Mouse (Mus musculus) liver, embryonic 13.5 days (tissue): ENCODE results near the gene Ecm1. TPM values are rescaled to one million over a fixed set of nuclear protein-coding genes. Genes with fewer than 3 reads are reported as not detected.
A peak's percentile ranks its signal among the peaks of the same experiment; 100 is the strongest.

Source experiments
- ATAC-seq: fragments of 200-750 bp; cut with Nextera tagmentation; 2 replicates; pipeline ENCODE4 v1.8.0; 2017; ENCODE audit warnings: low read depth, mild to moderate bottlenecking, moderate number of reproducible peaks, moderate library complexity
- DNase-seq: peaks from one replicate; pipeline ENCODE4 v3.0.0; 2022
- H3K27ac ChIP-seq: fragments of 300-500 bp; sonication (generic); 2 replicates; pipeline ENCODE4 v1.5.1; 2015; ENCODE audit warnings: moderate library complexity, mild to moderate bottlenecking, inconsistent platforms
- H3K27me3 ChIP-seq: fragments of 300-500 bp; sonication (generic); 2 replicates; pipeline ENCODE4 v1.6.1; 2015; ENCODE audit warnings: mild to moderate bottlenecking, inconsistent platforms
- H3K36me3 ChIP-seq: fragments of 300-500 bp; sonication (generic); 2 replicates; pipeline ENCODE4 v1.6.1; 2015; ENCODE audit warnings: mild to moderate bottlenecking, inconsistent platforms
- H3K4me1 ChIP-seq: fragments of 300-500 bp; sonication (generic); replicated peaks from 2 replicates; pipeline ENCODE4 v1.6.1; 2015; ENCODE audit warnings: inconsistent platforms
- H3K4me2 ChIP-seq: fragments of 300-500 bp; sonication (generic); 2 replicates; pipeline ENCODE4 v1.6.1; 2015; ENCODE audit warnings: inconsistent platforms, mild to moderate bottlenecking, moderate library complexity
- H3K4me3 ChIP-seq: fragments of 300-500 bp; sonication (generic); replicated peaks from 2 replicates; pipeline ENCODE4 v1.5.1; 2015; ENCODE audit warnings: mild to moderate bottlenecking, inconsistent platforms
- H3K9ac ChIP-seq: fragments of 300-500 bp; sonication (generic); 2 replicates; pipeline ENCODE4 v1.6.1; 2015; ENCODE audit warnings: mild to moderate bottlenecking, inconsistent platforms
- H3K9me3 ChIP-seq: fragments of 300-500 bp; sonication (generic); replicated peaks from 2 replicates; pipeline ENCODE4 v1.6.1; 2016; ENCODE audit warnings: inconsistent platforms
- WGBS: fragments of 180-500 bp; shearing (Covaris S2); methylation state at CpG from one replicate; pipeline ENCODE4 v1.1.7; 2015; ENCODE audit not compliant: insufficient replicate concordance; 5-methylcytosine and 5-hydroxymethylcytosine counted together
- polyA plus RNA-seq: library from polyadenylated mRNA; unstranded; fragments of >200 nt; fragmentation: Nextera tagmentation; extraction: Ambion mirVana; gene quantifications from 2 replicates; pipeline ENCODE4 v1.2.1, GENCODE M21; 2015

Gene Ecm1
- polyA plus RNA-seq: 9.8 and 10.7 TPM in 2 replicates

DNA sequence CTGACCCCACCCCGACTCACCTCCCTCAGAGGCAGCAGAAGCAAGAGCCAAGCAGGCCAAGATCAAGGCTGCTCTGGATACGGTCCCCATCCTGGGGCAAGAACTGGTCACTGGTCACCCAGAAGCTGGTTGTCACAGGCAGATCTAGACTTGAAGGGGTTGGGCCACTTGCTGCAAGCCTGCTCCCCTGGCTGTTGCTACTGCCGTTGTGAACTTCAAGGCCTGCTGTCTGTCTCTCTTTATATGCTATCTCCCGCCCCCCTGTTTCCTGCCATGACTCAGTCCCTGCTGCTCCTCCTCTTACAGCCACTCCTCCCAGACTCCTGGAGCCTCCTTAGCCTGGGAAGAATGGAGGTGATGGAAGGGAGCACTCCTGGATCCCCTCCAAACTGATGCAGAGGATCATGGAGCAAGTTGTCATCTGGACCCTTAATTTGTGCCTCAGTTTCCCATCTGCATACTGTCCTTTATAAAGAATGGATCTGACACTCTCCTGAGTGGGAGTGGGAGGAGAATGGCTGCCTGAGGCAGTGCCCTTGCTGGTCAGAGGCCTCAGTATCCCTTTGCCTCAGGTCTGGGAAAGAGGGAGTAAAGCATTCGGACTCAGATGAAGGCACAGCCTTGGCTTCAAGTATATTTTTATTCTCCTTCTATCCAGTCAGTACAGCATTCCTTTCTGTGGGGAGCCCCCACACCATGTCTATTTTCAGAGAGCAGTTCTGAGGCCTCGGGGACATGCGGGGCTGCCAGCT lies at the start of gene Ecm1:
Ecm1 (minus strand) TSS at position 217 of the 752 bp plus-strand sequence.
- 44% methylated on average over 7 of the region's 7 CpGs for WGBS
- Histone ChIP-seq H3K4me2 (peak within 1 kb of the TSS; percentile 27), H3K27ac (peak within 1 kb of the TSS; percentile 73), H3K4me1 (peaks cover 46% of the 10 kb centered on the region), H3K9me3 (no peaks in the 10 kb centered on the region), H3K9ac (no peak within 1 kb of the TSS; the same call in 1 of the 2 replicates), H3K27me3 (no peaks in the 10 kb centered on the region), H3K4me3 (no peak within 1 kb of the TSS), H3K36me3 (peaks cover 79% of the 10 kb centered on the region)
- 0 out of 2 replicates have a peak, but pooled peaks have one; percentile 19 for ATAC-seq
- DNase-seq: no peak

DNA sequence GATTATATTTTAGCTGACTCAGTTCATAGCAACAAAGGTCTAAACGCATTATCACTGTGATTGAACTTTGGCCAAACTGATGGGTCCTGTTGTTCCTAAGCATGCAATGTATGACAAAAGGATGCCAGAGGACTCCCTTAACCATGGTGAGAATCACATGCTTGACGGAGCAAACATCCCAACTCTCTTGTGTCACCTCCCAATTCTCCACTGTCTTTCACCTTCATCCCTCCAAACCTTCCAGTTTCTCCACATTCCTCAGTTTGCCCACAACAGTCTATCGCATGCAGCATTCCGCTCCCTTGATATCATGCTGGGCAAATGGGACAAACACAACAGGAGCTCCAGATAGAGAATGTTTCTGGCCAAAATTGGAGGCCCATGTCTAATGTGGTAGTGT lies 46.1 kb upstream of the Ecm1 start:
- Histone ChIP-seq H3K4me2 (no peak overlapping the region), H3K4me1 (no peaks in the 10 kb centered on the region), H3K27me3 (no peaks in the 10 kb centered on the region), H3K9me3 (no peaks in the 10 kb centered on the region), H3K9ac (no peak overlapping the region), H3K4me3 (no peak overlapping the region), H3K27ac (no peak overlapping the region), H3K36me3 (peaks cover 65% of the 10 kb centered on the region)
- ATAC-seq (no peak), DNase-seq (no peak)
- 91% methylated on average over 4 of the region's 4 CpGs for WGBS

DNA sequence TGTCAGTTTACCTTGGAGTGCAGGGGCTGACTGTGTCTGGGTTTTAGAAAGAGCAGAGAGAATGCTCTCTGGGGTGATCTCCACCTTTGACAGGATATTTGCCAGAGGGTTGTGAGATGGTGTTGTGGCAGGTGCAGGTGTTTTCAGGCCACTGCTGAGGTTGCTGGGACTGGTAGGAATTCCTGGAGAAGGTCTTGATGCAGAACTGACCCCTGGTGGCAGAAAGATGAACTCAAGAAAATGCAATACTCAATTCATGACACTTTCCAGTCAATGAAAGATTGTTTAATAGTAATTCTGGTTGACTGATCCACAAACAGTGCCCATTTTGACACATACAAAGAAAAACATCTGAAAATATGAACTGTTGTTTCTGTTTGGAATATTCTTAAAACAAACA lies 32.6 kb upstream of the Ecm1 start:
- Histone ChIP-seq H3K36me3 (peaks cover 57% of the 10 kb centered on the region), H3K4me2 (no peak overlapping the region), H3K9me3 (no peaks in the 10 kb centered on the region), H3K4me3 (no peak overlapping the region), H3K27me3 (no peaks in the 10 kb centered on the region), H3K9ac (no peak overlapping the region), H3K27ac (no peak overlapping the region), H3K4me1 (peaks cover 4% of the 10 kb centered on the region)
- DNase-seq: no peak
- no peak for ATAC-seq

DNA sequence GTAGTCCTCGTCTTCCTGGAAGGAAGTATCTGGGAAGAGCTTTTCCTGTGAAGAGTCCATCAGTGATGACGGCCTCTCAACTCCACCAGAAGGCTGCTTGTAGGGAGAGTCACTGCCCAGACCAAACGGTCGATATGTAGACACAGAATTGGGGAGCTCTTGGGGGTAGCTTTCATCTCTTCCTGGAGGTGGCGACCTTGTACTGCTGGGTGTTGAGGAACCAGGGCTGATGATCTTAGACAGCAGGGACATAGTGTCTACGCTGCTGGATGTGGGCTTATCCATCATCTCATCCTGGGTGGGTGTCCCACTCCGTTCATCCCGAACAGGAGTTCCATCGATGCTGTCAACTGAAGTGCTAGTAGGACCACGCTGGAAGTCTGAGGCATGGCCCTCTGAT lies 26.2 kb upstream of the Ecm1 start:
- Histone ChIP-seq H3K4me1 (no peaks in the 10 kb centered on the region), H3K9me3 (no peaks in the 10 kb centered on the region), H3K27me3 (no peaks in the 10 kb centered on the region)

DNA sequence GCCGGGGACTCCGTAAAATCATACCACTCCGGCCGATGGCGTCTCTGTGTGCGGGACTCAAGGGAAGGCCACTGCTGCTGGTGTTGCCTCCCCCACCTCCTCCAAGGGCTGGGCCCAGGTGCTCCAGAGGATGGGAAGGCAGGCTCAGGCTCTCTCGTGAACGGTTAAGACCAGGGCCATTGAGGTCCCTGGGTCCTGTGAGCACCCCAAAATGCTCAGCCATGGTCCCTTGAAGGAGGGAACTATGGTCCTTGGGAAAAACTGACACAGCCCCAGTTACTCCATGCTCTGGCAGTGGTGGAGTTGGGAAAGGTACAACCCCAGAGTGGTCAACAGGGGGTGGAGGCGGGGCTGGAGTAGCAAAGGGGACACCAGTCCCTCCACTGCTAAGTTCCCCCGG lies 24.4 kb upstream of the Ecm1 start:
- no peaks in the 10 kb centered on the region for H3K4me1 ChIP-seq
- 85% methylated on average over 10 of the region's 10 CpGs for WGBS

More for the DNA sequence above, 26.2 kb upstream of the Ecm1 start:
- no peak for ATAC-seq
- no peak for DNase-seq
- peaks cover 50% of the 10 kb centered on the region for H3K36me3 ChIP-seq
- 81% methylated on average over 10 of the region's 10 CpGs for WGBS
- H3K9ac ChIP-seq: no peak overlapping the region
- no peak overlapping the region for H3K4me3 ChIP-seq
- no peak overlapping the region for H3K27ac ChIP-seq
- H3K4me2 ChIP-seq: no peak overlapping the region

DNA sequence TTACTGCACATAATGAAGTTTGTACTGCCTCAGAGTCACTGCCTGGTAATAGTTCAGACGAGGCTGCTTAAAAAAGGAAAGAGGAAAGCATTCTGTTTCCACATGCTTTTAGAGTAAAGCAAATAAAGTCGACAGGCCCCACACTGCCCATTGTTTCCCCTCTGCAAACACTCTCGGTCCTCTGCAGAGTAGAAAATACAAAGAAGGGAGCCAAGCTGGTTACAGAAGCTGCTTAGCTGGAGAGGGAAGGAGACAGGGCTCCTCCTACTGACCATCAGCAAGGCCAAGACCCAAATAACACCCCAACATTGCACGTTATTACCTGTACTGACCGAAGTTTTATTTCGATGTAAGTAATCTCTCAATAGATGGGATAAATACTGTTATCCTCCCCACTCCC lies 23.6 kb upstream of the Ecm1 start:
- no peak for ATAC-seq
- no peak overlapping the region for H3K9ac ChIP-seq
- DNase-seq: no peak
- no peak overlapping the region for H3K27ac ChIP-seq
- no peak overlapping the region for H3K4me2 ChIP-seq
- H3K9me3 ChIP-seq: no peaks in the 10 kb centered on the region
- H3K27me3 ChIP-seq: no peaks in the 10 kb centered on the region
- WGBS: 69% methylated on average over 6 of the region's 6 CpGs
- peaks cover 38% of the 10 kb centered on the region for H3K36me3 ChIP-seq
- H3K4me3 ChIP-seq: no peak overlapping the region
- no peaks in the 10 kb centered on the region for H3K4me1 ChIP-seq

More for the DNA sequence above, 24.4 kb upstream of the Ecm1 start:
- Histone ChIP-seq H3K9me3 (no peaks in the 10 kb centered on the region), H3K4me2 (no peak overlapping the region), H3K27me3 (no peaks in the 10 kb centered on the region), H3K27ac (no peak overlapping the region), H3K9ac (no peak overlapping the region), H3K36me3 (peaks cover 41% of the 10 kb centered on the region), H3K4me3 (no peak overlapping the region)
- ATAC-seq (no peak), DNase-seq (no peak)

DNA sequence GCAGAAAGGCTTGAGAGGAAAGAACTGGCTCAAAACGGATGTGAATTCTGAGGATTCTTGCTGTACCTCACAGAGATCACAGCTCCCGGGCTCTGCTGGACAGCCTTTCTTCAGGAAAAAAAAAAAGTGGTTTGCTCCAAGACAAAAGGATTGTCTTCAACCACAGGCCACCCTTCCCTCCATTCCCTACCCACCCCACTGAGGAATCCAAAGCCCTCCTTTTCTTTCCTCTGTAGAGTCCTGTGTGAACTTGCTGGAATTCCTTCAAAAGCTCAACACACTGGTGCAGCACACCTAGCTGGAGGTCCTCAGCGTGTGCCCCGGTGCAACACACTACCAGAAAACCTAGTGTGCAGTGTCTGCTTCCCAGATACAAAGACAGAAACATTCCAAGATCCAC lies 22.4 kb upstream of the Ecm1 start:
- Histone ChIP-seq H3K4me1 (no peaks in the 10 kb centered on the region), H3K27me3 (no peaks in the 10 kb centered on the region), H3K9me3 (no peaks in the 10 kb centered on the region), H3K9ac (no peak overlapping the region), H3K27ac (no peak overlapping the region), H3K36me3 (peaks cover 31% of the 10 kb centered on the region), H3K4me2 (no peak overlapping the region), H3K4me3 (no peak overlapping the region)
- 68% methylated on average over 4 of the region's 4 CpGs for WGBS
- no peak for ATAC-seq
- no peak for DNase-seq

DNA sequence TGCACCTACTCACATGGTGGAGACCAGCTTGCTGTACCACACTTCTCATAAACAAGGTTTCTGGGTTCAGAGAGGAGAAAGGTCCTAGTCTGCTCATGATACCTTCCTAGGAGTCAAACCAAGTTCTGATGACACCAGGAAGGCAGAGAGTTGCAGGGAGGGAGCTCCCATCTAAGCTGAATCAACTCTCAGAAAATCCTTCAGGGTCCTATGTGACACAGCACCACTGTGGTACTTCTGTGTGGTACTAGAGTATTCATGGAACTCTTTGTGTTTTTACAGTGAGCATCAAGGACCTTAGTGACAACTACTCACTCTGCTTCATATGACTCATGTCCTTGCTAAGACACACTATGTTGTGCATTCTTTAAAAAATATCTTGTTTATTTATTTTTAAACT lies 21.3 kb upstream of the Ecm1 start:
- no peaks in the 10 kb centered on the region for H3K27me3 ChIP-seq
- peaks cover 20% of the 10 kb centered on the region for H3K36me3 ChIP-seq
- H3K4me3 ChIP-seq: no peak overlapping the region
- no peak overlapping the region for H3K9ac ChIP-seq
- H3K27ac ChIP-seq: no peak overlapping the region
- no peak overlapping the region for H3K4me2 ChIP-seq
- DNase-seq (no peak), ATAC-seq (no peak)
- H3K9me3 ChIP-seq: no peaks in the 10 kb centered on the region
- peaks cover 2% of the 10 kb centered on the region; the same call in 1 of the 2 replicates for H3K4me1 ChIP-seq

DNA sequence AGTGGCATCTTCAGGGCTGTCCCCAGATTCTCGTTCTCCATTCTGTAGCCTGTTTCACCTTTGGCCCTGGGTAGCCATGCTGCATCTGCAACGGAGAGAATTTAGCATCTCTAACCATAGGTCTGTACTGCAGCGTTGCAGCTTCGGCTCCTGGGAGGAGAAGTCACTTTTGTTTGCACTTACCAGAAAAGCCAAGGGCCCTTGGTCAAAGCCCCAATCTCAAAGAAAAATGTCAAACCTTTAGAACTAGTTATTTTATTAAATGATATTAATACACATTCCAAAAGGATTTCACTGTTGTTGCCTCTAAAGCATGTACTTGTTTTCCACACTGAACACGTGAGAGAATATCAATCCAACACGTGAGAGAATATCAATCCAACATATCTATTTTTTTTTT lies 20.7 kb upstream of the Ecm1 start, which contains the start of gene Tars2:
Tars2 (minus strand) TSS at position 101 of the 400 bp plus-strand sequence.
- Histone ChIP-seq H3K36me3 (peaks cover 15% of the 10 kb centered on the region), H3K4me2 (no peak within 1 kb of the TSS), H3K4me1 (peaks cover 7% of the 10 kb centered on the region; the same call in 1 of the 2 replicates), H3K4me3 (no peak within 1 kb of the TSS), H3K9me3 (no peaks in the 10 kb centered on the region), H3K27me3 (no peaks in the 10 kb centered on the region), H3K27ac (no peak within 1 kb of the TSS), H3K9ac (no peak within 1 kb of the TSS)
- DNase-seq (no peak), ATAC-seq (no peak)
- 82% methylated on average over 6 of the region's 6 CpGs for WGBS

DNA sequence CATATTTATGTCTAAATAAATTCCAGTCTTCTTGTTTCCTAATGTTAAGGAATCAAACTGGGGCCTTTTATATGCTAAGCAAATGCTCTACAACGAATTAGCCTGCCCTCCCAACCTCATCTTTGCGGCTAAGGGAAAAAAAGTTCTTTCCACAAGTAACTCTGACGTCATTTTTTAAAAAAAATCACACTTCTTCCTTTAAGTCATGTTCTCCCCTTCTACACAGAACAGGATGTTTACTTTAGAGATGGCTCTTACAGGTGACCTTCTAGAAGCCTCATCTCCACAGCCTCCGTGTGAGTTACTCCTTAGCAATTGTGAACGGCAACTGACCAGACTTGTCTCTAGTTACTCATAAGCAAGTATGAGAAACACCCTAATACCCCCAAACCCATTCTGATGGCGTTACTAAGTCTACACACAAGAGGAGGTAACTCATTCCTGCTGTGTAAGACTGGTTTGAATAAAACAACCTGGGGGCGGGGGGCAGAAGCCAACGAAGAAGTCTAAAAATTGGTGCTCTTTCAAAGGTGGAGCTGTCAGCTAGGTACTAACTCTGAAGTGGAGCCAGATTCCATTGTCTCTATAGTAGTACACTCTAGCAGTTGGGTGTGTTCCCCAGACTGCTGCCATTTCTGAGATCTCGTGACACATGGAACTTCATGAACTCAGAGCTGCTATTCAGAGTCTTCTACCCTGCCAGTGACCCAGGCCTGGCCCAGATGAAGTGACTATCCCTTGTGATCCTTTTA lies 19.3 kb upstream of the Ecm1 start:
- no peaks in the 10 kb centered on the region for H3K27me3 ChIP-seq
- H3K9ac ChIP-seq: no peak overlapping the region
- no peaks in the 10 kb centered on the region for H3K9me3 ChIP-seq
- WGBS: 42% methylated on average over 9 of the region's 9 CpGs
- no peak overlapping the region for H3K4me2 ChIP-seq
- H3K4me1 ChIP-seq: peaks cover 13% of the 10 kb centered on the region
- no peak overlapping the region for H3K27ac ChIP-seq
- no peak overlapping the region for H3K4me3 ChIP-seq
- no peak for ATAC-seq
- H3K36me3 ChIP-seq: peaks cover under 1% of the 10 kb centered on the region; the same call in 1 of the 2 replicates
- no peak for DNase-seq

DNA sequence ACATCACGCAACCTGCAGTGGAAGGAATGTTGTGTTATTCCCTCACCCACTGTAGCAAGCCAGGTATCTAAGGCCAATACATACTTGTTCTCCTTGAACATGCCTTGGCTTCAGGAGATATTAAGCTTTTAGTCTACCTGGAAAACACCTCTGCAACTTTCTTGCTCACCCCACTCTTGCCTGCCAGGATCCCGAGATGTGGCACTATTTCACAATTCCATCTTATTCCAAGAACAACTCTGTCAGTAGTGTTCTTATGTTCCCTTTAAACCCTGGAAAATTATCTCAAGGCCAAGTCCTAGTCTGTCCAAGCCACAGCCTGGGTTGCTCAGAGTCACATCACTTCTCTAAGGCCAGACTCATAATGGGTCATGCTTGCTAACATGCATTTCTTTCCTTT lies 17.4 kb upstream of the Ecm1 start:
- no peak for ATAC-seq
- no peak overlapping the region for H3K4me2 ChIP-seq
- H3K4me3 ChIP-seq: no peak overlapping the region
- no peaks in the 10 kb centered on the region for H3K9me3 ChIP-seq
- 75% methylated on average over 2 of the region's 2 CpGs for WGBS
- no peak for DNase-seq
- no peak overlapping the region for H3K9ac ChIP-seq
- H3K27ac ChIP-seq: no peak overlapping the region
- H3K36me3 ChIP-seq: peaks cover 9% of the 10 kb centered on the region
- H3K27me3 ChIP-seq: no peaks in the 10 kb centered on the region
- H3K4me1 ChIP-seq: peaks cover 19% of the 10 kb centered on the region
